Mouse (Mus musculus) adrenal gland, postnatal 4 days (tissue): ENCODE results near the gene Zfyve16. TPM values are rescaled to one million over a fixed set of nuclear protein-coding genes. Genes with fewer than 3 reads are reported as not detected.

Experiments used
- DNase-seq, 2 experiments: peaks; one replicate each; pipeline ENCODE4 v3.0.0; 2021 to 2022; ENCODE audit warnings: low spot score in 2 of 2, mixed read lengths in 2 of 2
- total RNA-seq, 2 experiments: library from RNA; stranded (reverse); gene quantifications; 2 replicates each; pipeline ENCODE4 v1.2.3; 2021

The Zfyve16 gene
- total RNA-seq, 2 experiments from 2014 or later = 24.6 to 27.5 TPM

DNA sequence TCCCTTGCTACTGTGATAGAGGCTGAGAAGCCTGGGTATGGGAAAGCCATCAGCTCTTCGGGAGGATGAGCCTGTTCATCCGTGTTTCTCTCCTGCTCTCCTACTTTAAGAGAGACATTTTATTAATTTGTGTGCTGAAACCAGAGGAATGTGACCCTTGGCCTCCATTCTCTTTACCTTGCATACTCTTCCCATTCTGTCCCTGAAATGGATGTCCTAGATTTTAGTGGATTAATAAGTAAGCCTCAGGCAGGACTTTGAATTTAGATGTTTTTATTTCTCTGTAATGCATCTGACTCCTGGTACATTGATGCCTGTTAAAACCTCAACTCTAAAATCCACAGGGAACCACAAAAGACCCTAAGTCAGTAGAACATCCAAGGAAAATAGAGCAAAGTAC, 61.3 kb downstream of the Zfyve16 start:
- DNase-seq = no peak

DNA sequence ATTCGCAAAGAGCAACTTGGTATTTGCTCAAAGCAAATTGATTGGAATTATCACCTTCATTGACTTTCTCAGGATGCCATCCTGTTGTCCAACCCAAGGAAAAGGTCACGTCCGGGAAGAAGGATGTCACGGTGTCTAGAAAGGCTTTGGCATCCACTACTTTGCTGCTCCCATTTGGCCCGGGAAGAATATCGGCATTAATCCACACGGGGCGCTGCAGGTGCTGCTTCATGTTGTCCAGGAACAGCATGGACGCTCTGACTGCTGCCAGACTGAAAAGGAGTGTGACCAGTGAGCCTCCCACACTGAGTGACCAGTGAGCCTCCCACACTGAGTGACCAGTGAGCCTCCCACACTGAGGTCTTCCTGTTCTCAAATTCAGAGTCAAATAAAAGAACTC, 62.8 kb downstream of the Zfyve16 start:
- no peak for DNase-seq

DNA sequence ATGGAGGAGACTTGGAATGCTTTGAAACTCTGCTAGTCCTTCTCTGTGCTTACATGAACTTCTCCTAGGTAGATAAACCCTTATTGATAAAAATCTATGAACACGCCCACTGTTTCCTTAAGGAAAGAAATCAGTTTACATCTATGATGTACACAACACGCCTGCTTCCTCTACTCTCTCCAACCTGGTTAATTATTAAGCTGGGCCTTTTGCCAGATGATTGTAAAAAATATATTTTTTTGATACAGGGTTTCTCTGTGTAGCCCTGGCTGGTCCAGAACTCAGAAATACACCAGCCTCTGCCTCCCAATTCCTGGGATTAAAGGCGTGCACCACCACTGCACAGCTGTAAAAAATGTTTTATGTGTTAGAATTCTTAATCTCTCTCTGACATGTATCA, 66.0 kb downstream of the Zfyve16 start:
- no peak for DNase-seq

DNA sequence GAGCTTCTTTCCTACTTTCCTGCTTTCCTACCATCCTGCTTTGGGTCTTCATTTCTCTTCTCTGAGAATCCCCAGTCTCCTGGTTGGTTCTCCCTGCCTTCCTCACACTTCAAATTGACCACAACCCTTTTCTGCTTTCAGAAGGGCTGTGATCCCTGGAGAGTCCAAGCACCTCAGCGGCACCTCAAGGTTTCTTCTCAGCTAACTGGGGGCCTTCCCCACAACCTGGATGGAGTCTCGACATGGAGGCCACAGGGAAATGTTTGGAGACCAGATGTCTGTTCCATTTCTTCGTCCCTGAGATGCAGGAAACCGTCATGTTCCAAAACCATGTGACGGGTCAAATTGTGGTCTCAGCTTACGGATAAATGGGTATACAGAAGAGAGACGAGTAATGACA, 83.8 kb downstream of the Zfyve16 start:
- DNase-seq = no peak

DNA sequence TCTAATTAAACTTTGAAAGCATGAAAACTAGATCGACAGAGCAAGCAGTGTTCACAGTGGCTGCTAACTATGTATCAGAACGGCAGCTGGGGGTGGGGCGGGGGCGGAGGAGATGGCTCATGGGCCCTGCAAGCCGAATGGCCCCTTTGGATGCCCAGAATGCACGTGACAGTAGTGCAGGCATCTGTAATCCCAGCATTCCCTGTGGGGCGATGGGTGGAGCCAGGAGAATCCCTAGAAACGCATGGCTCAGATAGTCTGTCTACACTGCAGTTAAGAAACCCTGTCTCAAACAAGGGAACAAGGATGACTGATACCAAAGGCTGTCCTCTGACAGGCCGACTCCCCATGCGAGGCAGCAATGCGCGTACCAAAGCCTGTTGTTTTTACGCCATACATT, 90.4 kb downstream of the Zfyve16 start:
- DNase-seq = no peak

DNA sequence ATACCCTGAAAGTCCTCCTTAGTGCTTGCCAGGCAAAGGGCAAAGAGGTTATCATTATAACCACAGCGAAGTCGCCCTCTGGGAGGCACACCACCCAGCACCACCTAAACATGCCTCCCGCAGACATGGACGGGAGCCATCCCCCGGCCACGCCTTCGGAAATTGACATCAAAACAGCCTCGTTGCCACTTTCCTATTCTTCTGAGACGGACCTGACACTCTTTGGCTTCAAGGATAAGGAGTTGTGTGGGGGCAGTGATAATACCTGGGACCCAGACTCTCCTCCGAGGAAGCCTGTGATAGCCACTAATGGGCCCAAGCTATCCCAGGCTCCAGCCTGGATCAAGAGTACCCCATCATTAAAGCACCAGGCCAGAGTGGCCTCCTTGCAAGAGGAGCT, 92.0 kb downstream of the Zfyve16 start:
- no peak for DNase-seq

Other genes with a start within 250 kb of the Zfyve16 start
- gene Gm20379, start 224.9 kb downstream of the Zfyve16 start, total RNA-seq = not detected
- gene Dhfr, start 176.1 kb downstream of the Zfyve16 start, total RNA-seq = 1 to 10 TPM; 9.4 to 9.6 TPM
- gene Msh3, start 175.9 kb downstream of the Zfyve16 start, total RNA-seq = 10 to 100 TPM; 36.5 to 39.2 TPM
- gene Ankrd34b, start 105.0 kb downstream of the Zfyve16 start, total RNA-seq = under 1 TPM; 0.37 to 0.62 TPM
- gene Fam151b, start 46.9 kb downstream of the Zfyve16 start, total RNA-seq = 1 to 10 TPM; 5.8 to 7.7 TPM
- gene Spz1, start 45.3 kb upstream of the Zfyve16 start, total RNA-seq = not detected
- gene Serinc5, start 80.2 kb upstream of the Zfyve16 start, total RNA-seq = 10 to 100 TPM; 64.1 to 69.0 TPM